Mouse (Mus musculus) bone marrow macrophage, adult 2 months (primary cell): ENCODE measurements around the gene Socs4. TPM values are rescaled to one million over a fixed set of nuclear protein-coding genes. Genes with fewer than 3 reads are reported as not detected.
"Not testable (repeated sequence)": the region's sequence is repeated elsewhere in the genome, so short reads cannot be mapped to it uniquely, and the experiment has no call there.

Experiments used
- H3K27ac ChIP-seq: 2 replicates; pipeline ENCODE4 v1.5.1; 2012; ENCODE audit warnings: low read depth, low read length; ENCODE audit not compliant: insufficient read depth
- H3K4me1 ChIP-seq: 2 replicates; pipeline ENCODE4 v1.6.1; 2012; ENCODE audit warnings: low read length; ENCODE audit not compliant: control insufficient read depth, insufficient read depth
- H3K4me3 ChIP-seq: 2 replicates; pipeline ENCODE4 v1.5.1; 2012; ENCODE audit warnings: mild to moderate bottlenecking, low read length, moderate library complexity; ENCODE audit not compliant: insufficient read depth
- CTCF ChIP-seq: IDR thresholded peaks from 2 replicates; pipeline ENCODE4 v1.5.1; 2012; ENCODE audit warnings: low read depth, mild to moderate bottlenecking, low read length, moderate library complexity
- POLR2A ChIP-seq: IDR thresholded peaks from 2 replicates; pipeline ENCODE4 v1.6.1; 2012; ENCODE audit warnings: mild to moderate bottlenecking, low read depth, low read length, borderline replicate concordance
- polyA plus RNA-seq: library from polyadenylated mRNA; stranded (reverse); fragments of >200 nt; gene quantifications from 2 replicates; pipeline ENCODE4 v1.2.4, GENCODE M21; 2012; ENCODE audit not compliant: missing spikeins, insufficient read depth, insufficient read length

Gene Socs4
- polyA plus RNA-seq, 1 experiment = 21.9 TPM

DNA sequence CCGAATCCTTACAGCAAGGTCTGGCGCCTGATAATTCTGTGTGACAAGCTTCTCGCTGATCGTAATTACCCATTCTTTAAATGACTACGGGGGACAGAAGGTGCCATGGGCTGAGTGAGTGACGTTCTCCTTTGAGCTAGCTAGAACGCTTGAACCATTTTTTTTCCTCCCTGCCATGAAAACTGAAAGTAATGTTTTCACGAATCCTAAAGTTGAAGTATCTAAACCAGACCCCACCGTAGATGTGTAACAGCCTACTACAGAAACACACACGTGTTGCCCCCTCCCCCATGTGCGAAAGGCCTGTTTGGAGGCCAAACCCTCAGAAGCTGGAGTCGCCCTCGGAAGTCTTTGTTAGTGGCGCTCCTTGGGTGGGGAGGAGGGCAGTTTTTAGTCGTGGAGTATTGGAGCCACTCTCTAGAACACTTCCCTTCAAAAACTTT, 22.1 kb downstream of the Socs4 start:
- no peak for TF ChIP-seq POLR2A
- Histone ChIP-seq H3K4me1 (peaks cover 17% of the 10 kb centered on the region), H3K27ac (peak overlapping the region; percentile 50), H3K4me3 (peak overlapping the region; percentile 97)

- no peak overlapping the region for H3K27ac ChIP-seq
- peaks cover 21% of the 10 kb centered on the region for H3K4me1 ChIP-seq
- H3K4me3 ChIP-seq = no peak overlapping the region
- TF ChIP-seq CTCF (no peak), POLR2A (no peak)
These were observed 26.4 kb downstream of the Socs4 start for GRCm38 (mm10) chr14:47302885-47303680.

DNA sequence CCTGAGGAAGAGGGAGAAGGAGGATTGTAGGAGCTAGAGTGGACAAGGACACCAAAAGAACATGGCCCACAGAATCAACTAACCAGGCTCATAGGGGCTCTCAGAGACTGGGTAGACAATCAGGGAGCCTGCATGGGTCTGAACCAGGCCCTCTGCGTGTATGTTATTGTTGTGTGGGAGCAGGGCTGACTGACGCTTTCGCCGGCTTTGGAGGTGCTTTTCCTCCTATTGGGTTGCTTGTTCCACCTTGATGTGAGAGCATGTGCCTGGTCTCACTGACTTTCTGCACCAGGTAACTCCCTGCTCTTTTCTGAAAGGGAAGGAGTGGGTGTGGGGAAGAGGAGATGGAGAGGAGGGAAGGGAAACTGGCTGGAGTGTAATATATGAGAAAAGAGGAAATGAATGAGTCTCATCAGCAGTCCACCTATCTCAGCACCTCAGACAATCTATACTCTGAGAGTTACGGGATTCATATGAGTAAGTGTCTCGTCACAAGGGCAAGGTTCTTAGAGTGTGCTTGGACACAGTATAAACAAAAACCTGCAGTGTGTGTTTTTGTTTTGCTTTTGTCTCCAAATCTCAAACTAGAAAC, 28.2 kb downstream of the Socs4 start:
- H3K4me3 ChIP-seq = no peak overlapping the region
- peaks cover 18% of the 10 kb centered on the region for H3K4me1 ChIP-seq
- TF ChIP-seq CTCF (no peak), POLR2A (no peak)
- H3K27ac ChIP-seq = no peak overlapping the region

- TF ChIP-seq POLR2A (no peak), CTCF (no peak)
- no peak overlapping the region for H3K27ac ChIP-seq
- H3K4me1 ChIP-seq = peaks cover 14% of the 10 kb centered on the region
- no peak overlapping the region for H3K4me3 ChIP-seq
These were observed 29.2 kb downstream of the Socs4 start for GRCm38 (mm10) chr14:47305933-47306332.

DNA sequence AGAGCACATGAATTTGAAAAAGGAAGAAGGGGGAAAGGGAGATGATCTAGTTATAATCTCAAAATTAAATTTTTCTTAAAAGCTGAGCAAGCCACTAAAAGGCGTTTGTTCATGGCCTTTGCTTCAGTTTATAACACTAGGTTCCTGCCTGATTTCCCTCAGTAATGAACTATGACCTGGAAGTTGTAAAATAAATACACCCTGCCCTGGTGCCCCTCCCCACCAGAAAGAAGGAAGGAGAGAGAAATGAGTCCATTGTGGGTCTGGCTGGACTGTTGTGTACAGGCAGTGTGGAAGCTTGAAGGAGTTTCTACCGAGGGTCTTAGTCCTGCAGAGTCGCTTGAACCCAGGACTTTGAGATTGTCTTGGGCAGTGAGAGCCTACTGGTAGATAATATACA, 30.9 kb downstream of the Socs4 start:
- H3K27ac ChIP-seq = no peak overlapping the region
- TF ChIP-seq POLR2A (no peak), CTCF (no peak)
- peaks cover 10% of the 10 kb centered on the region for H3K4me1 ChIP-seq
- H3K4me3 ChIP-seq = no peak overlapping the region

DNA sequence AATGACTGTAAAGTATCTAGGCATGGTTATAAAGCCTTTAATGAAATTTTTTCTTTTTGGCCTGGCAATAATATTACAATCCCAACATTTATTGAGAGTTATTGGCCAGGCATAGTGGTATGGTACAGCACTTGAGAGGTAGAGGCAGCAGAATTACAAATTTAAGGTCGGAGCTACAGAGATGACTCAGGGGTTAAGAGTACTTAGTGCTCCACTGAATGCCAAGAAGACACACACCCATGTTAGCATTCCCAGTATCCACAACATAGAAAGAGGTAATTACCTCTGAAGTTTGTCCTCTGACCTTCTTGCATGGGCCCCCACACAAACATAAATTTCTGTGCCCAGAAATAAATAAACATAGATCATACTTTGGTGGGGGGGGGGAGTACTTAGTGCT, 32.3 kb downstream of the Socs4 start:
- Histone ChIP-seq H3K27ac (no peak overlapping the region), H3K4me3 (no peak overlapping the region), H3K4me1 (peaks cover 10% of the 10 kb centered on the region)
- TF ChIP-seq CTCF (no peak), POLR2A (no peak)

DNA sequence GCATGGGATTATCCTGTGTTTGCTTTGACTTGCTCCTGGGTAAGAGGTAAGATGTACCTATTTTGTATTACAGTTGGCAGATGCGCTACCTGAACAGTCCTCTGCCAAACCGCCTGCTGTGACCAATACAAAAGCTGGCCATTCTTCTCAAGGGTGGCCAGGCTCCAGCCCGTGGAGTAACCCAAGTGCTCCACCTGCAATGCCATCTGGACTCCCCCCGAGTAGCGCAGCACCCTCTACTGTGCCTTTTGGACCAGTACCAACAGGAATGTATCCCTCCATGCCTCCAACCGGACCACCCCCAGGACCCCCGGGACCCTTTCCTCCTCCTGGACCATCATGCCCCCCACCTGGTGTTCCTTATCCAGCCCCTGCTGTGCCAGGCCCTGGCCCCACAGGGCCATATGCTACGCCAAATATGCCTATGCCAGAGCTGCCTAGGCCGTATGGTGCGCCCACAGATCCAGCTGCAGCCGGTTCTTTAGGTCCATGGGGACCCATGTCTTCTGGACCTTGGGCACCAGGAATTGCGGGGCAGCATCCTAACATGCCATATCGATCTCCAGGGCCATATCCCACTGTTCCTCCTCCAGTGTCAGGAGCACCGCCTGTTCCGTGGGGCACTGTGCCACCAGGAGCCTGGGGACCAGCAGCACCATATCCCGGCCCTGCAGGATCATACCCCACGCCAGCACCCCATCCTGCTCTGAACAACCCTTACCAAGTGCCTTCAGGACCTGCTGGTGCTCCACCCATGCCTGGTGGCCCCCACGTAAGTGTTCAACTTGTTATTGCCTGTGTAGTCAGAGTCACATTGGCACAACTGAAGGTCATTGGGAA, 33.8 kb downstream of the Socs4 start:
- Histone ChIP-seq H3K4me3 (no peak overlapping the region), H3K4me1 (no peaks in the 10 kb centered on the region; the same call in none of the 2 replicates), H3K27ac (no peak overlapping the region)
- TF ChIP-seq POLR2A (no peak), CTCF (no peak)

DNA sequence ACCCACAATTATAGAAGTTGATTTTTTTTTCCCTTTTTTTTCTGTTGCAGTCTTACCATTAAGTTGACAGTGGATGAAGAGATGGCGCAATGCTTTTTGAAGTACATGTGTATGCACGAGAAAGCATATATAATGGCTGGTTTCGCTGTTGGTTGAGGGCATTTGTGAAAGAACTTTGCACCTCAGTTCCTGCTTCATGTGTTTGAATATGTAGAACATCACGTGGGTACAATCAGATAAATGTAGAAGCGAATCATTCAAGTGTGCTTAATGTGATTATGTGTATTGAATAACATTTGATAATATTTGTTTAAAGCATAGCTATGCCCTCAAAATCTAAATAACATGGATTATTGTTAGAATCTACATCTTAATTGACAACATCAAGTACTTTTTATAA, 42.6 kb downstream of the Socs4 start:
- Histone ChIP-seq H3K4me1 (no peaks in the 10 kb centered on the region), H3K4me3 (no peak overlapping the region), H3K27ac (no peak overlapping the region)
- TF ChIP-seq POLR2A (no peak), CTCF (no peak)

- H3K4me3 ChIP-seq, H3K27ac ChIP-seq: not testable (repeated sequence)
These were observed 44.9 kb downstream of the Socs4 start for GRCm38 (mm10) chr14:47321581-47321980.

More at GRCm38 (mm10) chr14:47321581-47321980, 44.9 kb downstream of the Socs4 start:
- H3K4me1 ChIP-seq = not testable (repeated sequence)
